Comparison of ENCODE assay signal across 13 mouse cellular contexts in the genomic region with DNA sequence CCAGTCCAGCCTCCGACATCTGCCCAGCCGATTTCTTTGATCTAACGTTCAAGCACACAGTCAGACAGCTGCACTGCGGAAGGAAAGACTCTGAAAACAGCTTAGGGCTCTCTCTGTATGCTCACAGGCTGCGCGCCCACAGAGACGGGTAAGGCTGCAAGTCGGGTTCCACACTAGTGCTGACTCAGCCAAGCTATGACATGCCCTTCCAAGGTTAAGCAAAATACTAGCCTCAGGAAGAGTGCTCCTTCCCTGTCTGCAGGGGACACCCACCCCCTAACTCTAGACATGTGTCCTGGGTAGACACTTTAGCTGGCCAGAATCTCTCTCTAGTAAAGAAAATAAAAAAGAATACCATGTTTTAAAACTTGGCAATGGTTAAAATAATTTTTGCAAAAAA. TPM values are rescaled to one million over a fixed set of nuclear protein-coding genes. Genes with fewer than 3 reads are reported as not detected.
A peak's percentile ranks its signal among the peaks of the same experiment; 100 is the strongest.
DNase-seq lines count a peak whose midpoint lies in the region.
"Had no signal": no experiment of that assay in that cellular context is flagged by ENCODE, and none has a peak within 500 bp of the region (broad histone marks: within the 10 kb centered on the region; RNA-seq: fewer than 3 reads in every experiment).

No protein-coding gene starts in this region.

- peak; percentile 39 for DNase-seq in adrenal gland, adult 2 months
- no peak for DNase-seq in adrenal gland, adult 18-20 months (ENCODE audit: low spot score in 2 of 2)
- peak; percentile 27 for DNase-seq in adrenal gland, postnatal 14 days
- no peak for DNase-seq in adrenal gland, adult 8-10 months
- DNase-seq in adrenal gland, postnatal 25 days: peak; percentile 25
- no peak for DNase-seq in cerebellum, postnatal 10 days
- DNase-seq: B cell, adult 2 months; cerebellum, adult 11-12 months; cerebellum, adult 2 months; cerebellum, adult 9-10 months; cerebellum, postnatal 14 days; cerebellum, postnatal 36 days; embryo, embryonic 11 days had no signal

RNA-seq across cellular contexts. Expression of a gene that starts 48.0 kb away (rescaled TPM):
- total RNA-seq in adrenal gland, adult 2 months (2021): 10 to 100 TPM; 73.0 to 83.9 TPM
- 32.6 and 33.0 TPM in 2 replicates for polyA plus RNA-seq in adrenal gland, adult 2 months (2012; rRNA removed)
- total RNA-seq in adrenal gland, adult 18-20 months (2021): 100 to 1,000 TPM in 1 of 2 experiments, 10 to 100 TPM in 1; 96.3 to 122 TPM
- total RNA-seq in adrenal gland, postnatal 14 days (2021): 50.8 and 57.1 TPM in 2 replicates
- total RNA-seq in adrenal gland, adult 8-10 months (2022): 10 to 100 TPM; 47.7 to 91.4 (median 68.9) TPM
- total RNA-seq in adrenal gland, postnatal 25 days (2021): 57.6 and 66.5 TPM in 2 replicates

RNA-seq across cellular contexts. Expression of a gene that starts 52.7 kb away (rescaled TPM):
- 100 to 1,000 TPM; 151 to 236 TPM for total RNA-seq in adrenal gland, adult 2 months (2021)
- 43.4 and 50.8 TPM in 2 replicates for polyA plus RNA-seq in adrenal gland, adult 2 months (2012; rRNA removed)
- total RNA-seq in adrenal gland, adult 18-20 months (2021): 100 to 1,000 TPM; 108 to 186 TPM
- 146 and 149 TPM in 2 replicates for total RNA-seq in adrenal gland, postnatal 14 days (2021)
- 100 to 1,000 TPM; 114 to 230 (median 168) TPM for total RNA-seq in adrenal gland, adult 8-10 months (2022)
- total RNA-seq in adrenal gland, postnatal 25 days (2021): 218 and 240 TPM in 2 replicates

Comparison
In these comparisons a context has a peak if more than half of its experiments do, and no peak if none do; other contexts are left out.
1. DNase-seq: peak in adrenal gland, adult 2 months (single experiment), adrenal gland, postnatal 14 days (single experiment) and adrenal gland, postnatal 25 days (single experiment); none in adrenal gland, adult 18-20 months (0 of 2), adrenal gland, adult 8-10 months (single experiment) and cerebellum, postnatal 10 days (0 of 2).